Mouse (Mus musculus): Measurements from ENCODE around the gene Rps5.
"Not testable (repeated sequence)": the region's sequence is repeated elsewhere in the genome, so short reads cannot be mapped to it uniquely, and the experiment has no call there.

Gene Rps5

GRCm38 (mm10) chr7:12927191-12927680 is 5.1 kb downstream of the Rps5 start, which contains the start of gene Rnf225:
Rnf225 (plus strand) TSS chr7:12927416.
- peak in 1 of 2 experiments; percentile 50 for DNase-seq (ENCODE audit: inconsistent age in 2 of 2, low spot score in 1 of 2)

GRCm38 (mm10) chr7:12927693-12928589 is 5.9 kb downstream of the Rps5 start:
- DNase-seq (ENCODE audit: inconsistent age in 2 of 2, low spot score in 1 of 2): peak in 1 of 2 experiments; percentile 70

GRCm38 (mm10) chr7:12933615-12934140 is 11.6 kb downstream of the Rps5 start:
- DNase-seq (ENCODE audit: inconsistent age in 2 of 2, low spot score in 1 of 2): no peak

DNA sequence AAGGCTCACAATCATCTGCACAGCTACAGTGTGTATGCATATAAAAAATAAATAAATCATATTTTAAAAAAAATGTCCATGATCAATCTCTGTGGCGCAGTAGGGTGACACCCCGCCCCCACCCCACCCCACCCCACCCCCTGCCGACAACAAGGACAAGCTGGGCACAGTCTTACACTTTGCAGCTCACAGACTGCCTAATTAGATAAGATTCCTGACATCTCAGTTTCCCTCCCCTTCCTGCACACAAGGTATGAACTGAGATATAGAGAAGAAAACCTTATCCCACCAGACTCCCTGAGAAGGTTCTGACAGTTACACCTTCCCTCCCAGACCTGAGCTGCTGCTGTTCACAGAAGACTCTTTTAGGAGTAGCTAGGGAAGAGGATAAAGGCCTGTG is 12.7 kb downstream of the Rps5 start:
- DNase-seq (ENCODE audit: inconsistent age in 2 of 2, low spot score in 1 of 2): no peak

DNA sequence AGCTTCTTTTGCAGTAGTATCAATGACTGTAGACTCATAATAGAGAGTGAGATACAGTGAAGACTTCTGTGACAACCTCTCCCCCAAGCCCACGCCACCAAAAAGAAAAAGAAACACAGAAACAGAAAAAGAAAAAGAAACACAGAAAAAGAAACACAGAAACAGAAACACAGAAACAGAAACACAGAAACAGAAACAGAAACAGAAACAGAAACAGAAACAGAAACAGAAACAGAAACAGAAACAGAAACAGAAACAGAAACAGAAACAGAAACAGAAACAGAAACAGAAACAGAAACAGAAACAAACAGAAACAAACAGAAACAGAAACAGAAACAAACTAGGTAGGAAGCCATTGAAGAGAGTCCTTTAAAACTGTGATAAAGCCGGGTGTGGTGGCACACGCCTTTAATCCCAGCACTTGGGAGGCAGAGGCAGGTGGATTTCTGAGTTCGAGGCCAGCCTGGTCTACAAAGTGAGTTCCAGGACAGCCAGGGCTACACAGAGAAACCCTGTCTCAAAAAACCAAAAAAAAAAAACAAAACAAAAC is 15.2 kb downstream of the Rps5 start:
- not testable (repeated sequence) for DNase-seq (ENCODE audit: inconsistent age in 2 of 2, low spot score in 1 of 2)

GRCm38 (mm10) chr7:12940599-12940998 is 18.5 kb downstream of the Rps5 start:
- DNase-seq (ENCODE audit: inconsistent age in 2 of 2, low spot score in 1 of 2): no peak

DNA sequence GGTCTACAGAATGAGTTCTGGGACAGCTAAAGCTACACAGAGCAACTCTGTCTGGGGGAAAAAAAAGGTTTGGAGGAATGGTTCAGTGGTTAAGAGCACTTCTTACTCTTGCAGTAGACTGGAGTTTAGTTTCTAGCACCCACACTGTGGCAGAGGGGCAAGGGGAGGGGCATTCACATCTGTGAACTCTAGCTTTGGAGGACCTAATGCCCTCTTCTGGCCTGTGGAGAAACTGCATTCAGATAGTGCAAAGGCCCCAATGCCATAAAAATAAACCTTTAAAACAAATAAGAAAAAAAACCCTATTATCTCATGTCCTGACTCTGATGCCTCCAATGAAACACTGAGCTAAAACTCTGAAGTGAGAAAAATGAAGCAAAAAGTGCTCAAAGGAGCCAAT is 21.4 kb downstream of the Rps5 start:
- peak in 1 of 2 experiments; percentile 46 for DNase-seq (ENCODE audit: inconsistent age in 2 of 2, low spot score in 1 of 2)

DNA sequence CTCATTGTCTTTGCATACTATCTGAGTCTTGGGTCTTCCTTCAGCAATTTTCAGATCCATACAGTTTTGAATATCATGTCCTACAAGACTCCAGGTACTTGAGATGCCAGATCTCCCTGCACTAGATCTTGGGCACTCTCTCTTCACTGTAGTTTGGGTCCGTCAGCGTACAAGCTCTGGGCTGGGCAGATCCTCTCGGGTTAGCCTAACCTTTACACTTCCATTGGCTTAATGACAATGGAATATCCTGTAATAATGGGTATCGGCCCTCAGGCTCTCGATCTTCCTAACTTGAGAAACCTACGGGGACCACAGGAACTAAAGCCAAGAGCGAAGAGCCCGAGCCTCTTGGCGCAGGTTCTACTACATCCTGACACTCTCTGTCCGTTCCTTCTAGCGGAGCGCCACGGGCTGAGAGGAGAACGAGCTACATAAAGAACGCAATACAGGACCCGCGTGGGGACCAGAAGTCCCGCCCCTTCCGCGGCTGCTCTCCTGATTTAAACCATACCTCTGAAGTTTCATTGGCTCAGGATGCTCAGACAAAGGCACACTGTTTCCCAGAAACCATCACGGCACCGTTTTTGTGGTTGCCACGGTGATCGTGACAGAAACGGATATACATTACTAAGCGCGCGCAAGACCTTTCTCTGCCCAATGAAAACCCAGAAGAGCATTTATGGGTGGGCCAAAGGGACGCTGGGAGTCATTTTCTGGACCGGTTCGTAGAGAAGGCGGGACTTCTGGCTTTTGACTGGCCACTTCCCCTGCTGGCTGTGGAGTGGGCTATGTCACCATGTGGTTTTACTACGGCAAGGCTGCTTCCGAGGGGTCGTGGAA is 27.2 kb downstream of the Rps5 start:
- DNase-seq (ENCODE audit: inconsistent age in 2 of 2, low spot score in 1 of 2): peak; percentile 96 to 98

GRCm38 (mm10) chr7:12949872-12950229 is 27.8 kb downstream of the Rps5 start:
- no peak for DNase-seq (ENCODE audit: inconsistent age in 2 of 2, low spot score in 1 of 2)

GRCm38 (mm10) chr7:12954896-12955295 is 32.8 kb downstream of the Rps5 start:
- no peak for DNase-seq (ENCODE audit: inconsistent age in 2 of 2, low spot score in 1 of 2)

GRCm38 (mm10) chr7:12957511-12957910 is 35.4 kb downstream of the Rps5 start:
- DNase-seq (ENCODE audit: inconsistent age in 2 of 2, low spot score in 1 of 2): no peak

GRCm38 (mm10) chr7:12958948-12959347 is 36.9 kb downstream of the Rps5 start:
- no peak for DNase-seq (ENCODE audit: inconsistent age in 2 of 2, low spot score in 1 of 2)

DNA sequence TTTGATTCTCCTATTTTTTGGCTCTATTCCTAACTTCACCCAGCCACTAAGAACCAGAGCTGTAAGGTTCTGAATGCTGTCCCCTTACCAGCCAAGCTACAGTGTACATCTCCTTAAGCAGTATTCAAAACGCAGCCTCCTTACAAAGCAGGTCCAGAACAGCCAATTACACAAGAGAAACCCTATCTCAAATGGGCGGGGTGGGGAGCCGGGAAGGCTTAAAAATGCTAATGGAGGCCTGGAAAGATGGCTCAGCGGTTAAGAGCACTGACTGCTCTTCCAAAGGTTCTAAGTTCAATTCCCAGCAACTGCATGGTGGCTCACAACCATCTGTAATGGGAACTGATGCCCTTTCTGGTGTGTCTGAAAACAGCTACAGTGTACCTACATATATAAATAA is 37.6 kb downstream of the Rps5 start:
- no peak for DNase-seq (ENCODE audit: inconsistent age in 2 of 2, low spot score in 1 of 2)

GRCm38 (mm10) chr7:12961511-12962141 is 39.5 kb downstream of the Rps5 start:
- DNase-seq (ENCODE audit: inconsistent age in 2 of 2, low spot score in 1 of 2): peak; percentile 56 to 86

GRCm38 (mm10) chr7:12965678-12966091 is 43.6 kb downstream of the Rps5 start, which contains the start of gene Zfp324:
Zfp324 (plus strand) TSS chr7:12965838.
- peak; percentile 93 to 97 for DNase-seq (ENCODE audit: inconsistent age in 2 of 2, low spot score in 1 of 2)

GRCm38 (mm10) chr7:12966104-12966845 is 44.2 kb downstream of the Rps5 start:
- peak; percentile 78 to 90 for DNase-seq (ENCODE audit: inconsistent age in 2 of 2, low spot score in 1 of 2)

DNA sequence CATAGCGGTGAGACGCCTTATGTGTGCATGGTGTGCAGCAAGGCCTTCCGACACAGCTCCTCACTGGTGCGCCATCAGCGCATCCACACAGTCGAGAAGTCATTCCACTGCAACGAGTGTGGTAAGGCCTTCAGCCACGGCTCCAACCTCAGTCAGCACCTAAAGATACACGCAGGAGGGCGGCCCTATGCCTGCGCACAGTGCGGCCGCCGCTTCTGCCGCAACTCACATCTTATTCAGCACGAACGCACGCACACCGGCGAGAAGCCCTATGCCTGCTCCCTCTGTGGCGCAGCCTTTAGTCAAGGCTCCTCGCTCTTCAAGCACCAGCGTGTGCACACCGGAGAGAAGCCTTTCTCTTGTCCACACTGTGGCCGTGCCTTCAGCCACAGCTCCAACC is 48.8 kb downstream of the Rps5 start:
- DNase-seq (ENCODE audit: inconsistent age in 2 of 2, low spot score in 1 of 2): no peak
